Comparison of ENCODE assay signal across 1 mouse cellular context in genomic region chr1:175671626-175672025, GRCm38 (mm10).
TF ChIP-seq lines count a peak whose summit lies in the region.

No protein-coding gene starts in this region.

TF ChIP-seq in MEL, 35 proteins besides CTCF, POLR2A, EP300 and RAD21:
- no peak for TF ChIP-seq POLR2AphosphoS5 (IDR thresholded peaks at IDR 0.05; ENCODE audit: borderline replicate concordance, low read depth, low read length)
- TF ChIP-seq ZC3H11A (IDR thresholded peaks at IDR 0.05; ENCODE audit: low read depth, low read length), result peak; percentile 26; the same call in 1 of the 2 replicates
- TF ChIP-seq SMC3 (IDR thresholded peaks at IDR 0.05; ENCODE audit: low read depth, low read length), result peak; percentile 60
- TF ChIP-seq JUND (IDR thresholded peaks at IDR 0.05; ENCODE audit: low read depth, low read length), result no peak
- no peak for TF ChIP-seq HCFC1 (IDR thresholded peaks at IDR 0.05; ENCODE audit: low read depth, low read length)
- no peak for TF ChIP-seq RCOR1 (IDR thresholded peaks at IDR 0.05; ENCODE audit: low read depth, low read length)
